Mouse (Mus musculus): ENCODE measurements at regions not wholly inside any gene's neighbourhood (a gene's known extent, or its start where the extent isn't known, plus 50 kb on each side); places are given as distances from the start of the nearest gene placed in this dataset.

DNA sequence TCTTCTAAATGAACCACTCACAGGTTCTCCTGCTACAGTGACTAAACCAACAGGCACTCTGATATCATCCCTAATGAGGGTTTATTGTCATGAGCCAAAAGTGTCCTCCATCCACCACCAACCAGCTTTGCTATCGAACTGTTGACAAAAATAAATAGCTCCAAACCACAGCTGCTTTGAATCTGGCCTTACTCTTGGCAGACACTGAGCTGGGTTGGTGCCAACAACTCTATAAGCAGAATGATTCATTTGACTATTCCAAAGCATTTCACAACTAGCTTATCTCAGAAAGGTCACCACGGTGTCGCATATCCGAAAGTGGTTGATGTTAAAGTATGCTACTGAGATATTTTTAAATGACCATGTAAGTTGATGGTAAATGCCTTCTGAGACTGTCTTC is 148.5 kb upstream of the Gria1 start:
- Histone ChIP-seq H3K27ac (ENCODE audit: low read length) (no peak overlapping the region), H3K4me1 (replicated peaks; ENCODE audit: control insufficient read depth, insufficient read depth, low read length) (0 out of 2 replicates have a peak, but pooled peaks cover 3% of the 10 kb centered on the region), H3K36me3 (ENCODE audit: control insufficient read depth, insufficient read depth) (no peaks in the 10 kb centered on the region), H3K4me3 (replicated peaks; ENCODE audit: low read length) (no peak overlapping the region), H3K27me3 (replicated peaks; ENCODE audit: control insufficient read depth, insufficient read depth, low read length) (no peaks in the 10 kb centered on the region), H3K4me2 (ENCODE audit: low read length) (no peak overlapping the region), H3K9ac (replicated peaks; ENCODE audit: low read depth, low read length) (no peak overlapping the region), H3K9me3 (ENCODE audit: control insufficient read depth, low read length) (no peaks in the 10 kb centered on the region)
- 60% methylated on average over 4 of the region's 4 CpGs for WGBS
- ATAC-seq, result 0 out of 2 replicates have a peak, but pooled peaks have one; percentile 28

DNA sequence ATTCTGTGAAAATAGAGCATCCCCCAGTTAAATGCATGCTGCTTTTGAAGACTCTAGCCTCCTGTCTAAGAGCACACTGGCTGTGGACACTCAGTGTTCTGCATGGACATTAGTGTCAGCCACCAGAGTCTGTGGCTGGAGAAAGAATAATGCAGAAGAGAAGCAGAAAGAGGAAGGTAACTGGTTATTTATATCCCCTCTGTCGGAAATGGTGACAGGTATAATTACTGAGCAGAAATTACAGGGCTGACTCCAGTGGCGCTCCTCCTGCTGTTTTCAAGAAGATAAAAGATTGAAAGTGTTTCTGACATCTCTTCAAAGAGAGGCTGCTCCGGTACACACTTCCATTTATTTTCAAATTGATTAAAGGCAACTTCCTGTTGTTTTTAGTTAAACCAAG is 139.5 kb upstream of the Gria1 start:
- Histone ChIP-seq H3K4me3 (replicated peaks; ENCODE audit: low read length) (no peak overlapping the region), H3K27ac (ENCODE audit: low read length) (peak overlapping the region; percentile 34; the same call in 1 of the 2 replicates), H3K4me1 (replicated peaks; ENCODE audit: control insufficient read depth, insufficient read depth, low read length) (no peaks in the 10 kb centered on the region; the same call in 1 of the 2 replicates), H3K4me2 (ENCODE audit: low read length) (no peak overlapping the region), H3K36me3 (ENCODE audit: control insufficient read depth, insufficient read depth) (no peaks in the 10 kb centered on the region), H3K9ac (replicated peaks; ENCODE audit: low read depth, low read length) (no peak overlapping the region), H3K27me3 (replicated peaks; ENCODE audit: control insufficient read depth, insufficient read depth, low read length) (no peaks in the 10 kb centered on the region), H3K9me3 (ENCODE audit: control insufficient read depth, low read length) (no peaks in the 10 kb centered on the region)
- 60% methylated on average over 3 of the region's 3 CpGs for WGBS
- ATAC-seq, result peak; percentile 57; the same call in 1 of the 2 replicates

DNA sequence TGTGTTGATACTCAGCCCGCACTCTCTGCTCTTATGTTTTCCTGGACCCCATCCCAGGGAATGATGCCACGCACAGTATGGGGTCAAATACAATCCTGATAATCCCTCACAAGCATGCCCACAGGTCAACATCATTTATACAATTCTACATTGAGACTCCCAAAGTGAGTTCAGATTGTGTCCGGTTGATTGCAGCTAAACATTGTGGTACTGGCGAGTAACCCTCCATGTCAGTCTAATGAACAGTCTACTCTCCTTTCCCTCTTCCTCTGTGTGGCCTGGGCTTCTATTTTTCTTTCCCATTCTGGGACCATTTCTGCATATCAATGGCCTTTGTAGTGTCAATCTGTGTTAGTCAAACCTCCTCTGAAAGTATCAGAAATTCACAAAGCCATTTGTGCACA is 112.6 kb upstream of the Gria1 start:
- no peaks in the 10 kb centered on the region for H3K36me3 ChIP-seq (ENCODE audit: control insufficient read depth, insufficient read depth)

DNA sequence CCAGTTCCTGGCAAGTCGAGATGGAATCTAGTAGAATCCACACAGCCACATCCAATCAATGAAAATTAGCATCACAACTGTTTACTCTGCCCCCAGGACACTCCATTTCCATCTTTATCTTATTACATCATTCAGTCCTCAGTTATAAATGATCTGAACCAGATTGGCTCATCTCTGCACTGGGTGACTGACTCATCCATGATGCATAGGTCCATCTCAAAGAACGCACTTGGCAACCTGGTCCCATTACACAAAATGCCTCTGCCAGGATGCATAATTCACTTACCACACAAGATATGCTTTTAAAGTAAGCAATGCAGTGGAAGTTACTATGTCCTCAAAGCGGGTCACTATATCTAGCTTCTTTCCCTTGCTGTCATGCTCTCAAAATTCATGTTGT is 110.0 kb upstream of the Gria1 start:
- 86% methylated on average over 3 of the region's 3 CpGs for WGBS
- H3K9me3 ChIP-seq (ENCODE audit: control insufficient read depth, low read length), result no peaks in the 10 kb centered on the region
- H3K4me3 ChIP-seq (replicated peaks; ENCODE audit: low read length), result no peak overlapping the region
- 0 out of 2 replicates have a peak, but pooled peaks cover under 1% of the 10 kb centered on the region for H3K4me1 ChIP-seq (replicated peaks; ENCODE audit: control insufficient read depth, insufficient read depth, low read length)
- H3K36me3 ChIP-seq (ENCODE audit: control insufficient read depth, insufficient read depth), result no peaks in the 10 kb centered on the region
- no peak overlapping the region for H3K9ac ChIP-seq (replicated peaks; ENCODE audit: low read depth, low read length)
- no peak overlapping the region for H3K27ac ChIP-seq (ENCODE audit: low read length)
- no peak overlapping the region for H3K4me2 ChIP-seq (ENCODE audit: low read length)
- no peak for ATAC-seq
- H3K27me3 ChIP-seq (replicated peaks; ENCODE audit: control insufficient read depth, insufficient read depth, low read length), result no peaks in the 10 kb centered on the region

More for the DNA sequence above, 112.6 kb upstream of the Gria1 start:
- Histone ChIP-seq H3K9ac (replicated peaks; ENCODE audit: low read depth, low read length) (no peak overlapping the region), H3K27me3 (replicated peaks; ENCODE audit: control insufficient read depth, insufficient read depth, low read length) (no peaks in the 10 kb centered on the region), H3K4me2 (ENCODE audit: low read length) (no peak overlapping the region), H3K4me3 (replicated peaks; ENCODE audit: low read length) (no peak overlapping the region), H3K9me3 (ENCODE audit: control insufficient read depth, low read length) (no peaks in the 10 kb centered on the region), H3K27ac (ENCODE audit: low read length) (no peak overlapping the region), H3K4me1 (replicated peaks; ENCODE audit: control insufficient read depth, insufficient read depth, low read length) (0 out of 2 replicates have a peak, but pooled peaks cover 3% of the 10 kb centered on the region)
- 17% methylated on average over 4 of the region's 4 CpGs for WGBS
- ATAC-seq, result peak; percentile 79

DNA sequence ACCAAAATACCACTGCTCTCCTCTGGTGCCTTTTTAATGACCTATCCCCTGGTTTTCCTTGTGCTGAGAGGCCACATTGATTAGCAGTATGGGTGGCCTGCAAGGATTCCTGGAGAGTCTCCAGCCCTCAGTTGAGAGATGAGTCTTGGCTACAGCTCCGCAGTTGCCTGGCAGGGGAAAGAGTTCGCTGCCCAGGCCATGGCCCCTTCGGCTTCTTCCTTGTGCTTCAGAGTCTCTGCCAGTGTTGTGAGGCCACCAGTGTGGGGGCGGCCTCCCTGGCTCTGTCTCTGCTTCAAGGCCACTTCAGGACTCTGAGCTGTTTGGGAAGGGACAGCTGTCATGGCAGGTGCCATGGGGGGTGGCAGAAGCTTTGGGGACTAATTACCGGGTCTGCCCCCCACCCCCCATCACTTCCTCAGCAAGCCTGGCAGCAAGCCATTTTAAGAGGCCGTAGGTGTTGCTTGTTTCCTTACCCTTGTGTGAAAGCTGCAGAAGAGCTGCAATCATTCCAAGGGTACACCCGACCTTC is 85.8 kb upstream of the Gria1 start:
- no peaks in the 10 kb centered on the region for H3K9me3 ChIP-seq (ENCODE audit: control insufficient read depth, low read length)
- H3K4me1 ChIP-seq (replicated peaks; ENCODE audit: control insufficient read depth, insufficient read depth, low read length), result 0 out of 2 replicates have a peak, but pooled peaks cover 3% of the 10 kb centered on the region
- WGBS, result 62% methylated on average over 7 of the region's 7 CpGs
- no peak overlapping the region for H3K9ac ChIP-seq (replicated peaks; ENCODE audit: low read depth, low read length)
- H3K4me3 ChIP-seq (replicated peaks; ENCODE audit: low read length), result no peak overlapping the region
- no peaks in the 10 kb centered on the region for H3K27me3 ChIP-seq (replicated peaks; ENCODE audit: control insufficient read depth, insufficient read depth, low read length)
- no peak for ATAC-seq
- H3K36me3 ChIP-seq (ENCODE audit: control insufficient read depth, insufficient read depth), result no peaks in the 10 kb centered on the region
- no peak overlapping the region for H3K4me2 ChIP-seq (ENCODE audit: low read length)
- H3K27ac ChIP-seq (ENCODE audit: low read length), result no peak overlapping the region

DNA sequence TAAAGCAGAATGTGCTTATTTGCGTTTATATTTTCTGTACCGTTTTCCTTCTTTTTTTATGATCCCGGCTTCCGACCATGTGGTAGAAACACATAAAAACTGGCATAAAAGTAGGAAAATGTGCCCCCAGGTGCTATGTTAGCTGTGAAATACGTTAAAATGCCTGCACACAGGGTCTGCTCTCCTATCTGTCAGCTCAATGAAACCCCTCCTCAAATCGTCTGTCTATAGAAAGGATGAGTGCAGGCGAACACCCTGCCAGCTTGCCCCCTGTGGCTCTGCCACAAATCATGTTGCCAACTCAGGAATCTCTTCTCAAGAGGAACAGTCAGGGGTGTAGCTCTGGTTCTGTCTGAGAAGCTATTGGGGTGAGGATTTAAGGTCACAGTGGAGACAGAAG is 78.4 kb upstream of the Gria1 start:
- Histone ChIP-seq H3K9ac (replicated peaks; ENCODE audit: low read depth, low read length) (no peak overlapping the region), H3K27ac (ENCODE audit: low read length) (no peak overlapping the region), H3K36me3 (ENCODE audit: control insufficient read depth, insufficient read depth) (no peaks in the 10 kb centered on the region), H3K4me3 (replicated peaks; ENCODE audit: low read length) (no peak overlapping the region), H3K27me3 (replicated peaks; ENCODE audit: control insufficient read depth, insufficient read depth, low read length) (no peaks in the 10 kb centered on the region), H3K4me2 (ENCODE audit: low read length) (no peak overlapping the region), H3K4me1 (replicated peaks; ENCODE audit: control insufficient read depth, insufficient read depth, low read length) (no peaks in the 10 kb centered on the region), H3K9me3 (ENCODE audit: control insufficient read depth, low read length) (no peaks in the 10 kb centered on the region)
- WGBS, result 64% methylated on average over 7 of the region's 7 CpGs
- no peak for ATAC-seq

DNA sequence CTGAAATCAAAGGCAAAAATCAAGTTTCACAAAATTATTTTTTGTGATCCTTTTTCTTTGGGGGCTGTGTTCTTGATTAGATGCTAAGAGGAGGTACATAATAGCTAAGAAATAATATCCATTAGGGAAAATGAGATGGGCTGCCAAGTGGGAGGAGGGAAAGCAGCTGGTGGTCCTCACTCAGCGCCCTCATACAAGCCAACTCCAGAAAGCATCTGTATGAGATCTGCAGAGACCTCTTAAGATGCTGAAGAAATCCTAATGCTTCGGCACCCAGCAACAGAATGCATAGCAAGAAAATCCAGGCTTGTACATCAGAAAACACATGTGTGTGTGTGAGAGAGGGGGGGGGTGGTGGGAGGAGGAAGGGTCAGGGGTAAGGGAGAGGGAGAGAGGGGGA is 58.8 kb upstream of the Gria1 start:
- Histone ChIP-seq H3K9me3 (ENCODE audit: control insufficient read depth, low read length) (no peaks in the 10 kb centered on the region), H3K27ac (ENCODE audit: low read length) (no peak overlapping the region), H3K4me1 (replicated peaks; ENCODE audit: control insufficient read depth, insufficient read depth, low read length) (no peaks in the 10 kb centered on the region), H3K9ac (replicated peaks; ENCODE audit: low read depth, low read length) (no peak overlapping the region), H3K36me3 (ENCODE audit: control insufficient read depth, insufficient read depth) (no peaks in the 10 kb centered on the region), H3K4me3 (replicated peaks; ENCODE audit: low read length) (no peak overlapping the region), H3K4me2 (ENCODE audit: low read length) (no peak overlapping the region), H3K27me3 (replicated peaks; ENCODE audit: control insufficient read depth, insufficient read depth, low read length) (no peaks in the 10 kb centered on the region)
- ATAC-seq, result no peak
- WGBS, result 67% methylated on average over 2 of the region's 2 CpGs

DNA sequence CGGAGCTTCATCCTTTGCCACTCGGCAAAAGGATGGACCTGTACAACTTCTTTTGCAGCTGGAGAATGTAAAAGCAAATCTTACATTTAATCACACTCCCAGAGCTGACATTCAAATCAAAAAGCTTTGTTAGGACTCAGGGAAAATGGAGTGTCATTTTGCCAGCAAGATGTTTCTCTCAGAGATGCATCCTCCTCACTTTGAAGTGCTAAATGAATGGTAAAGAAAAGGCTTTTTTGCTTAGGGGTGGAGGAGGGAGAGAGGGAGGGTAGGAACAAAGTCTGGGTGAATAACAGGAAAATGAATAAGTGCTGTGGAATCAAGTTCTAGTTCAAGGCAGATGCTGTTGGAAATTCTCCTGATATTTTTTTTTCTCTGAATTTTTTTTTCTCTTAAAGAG is 53.4 kb upstream of the Gria1 start:
- Histone ChIP-seq H3K4me1 (replicated peaks; ENCODE audit: control insufficient read depth, insufficient read depth, low read length) (no peaks in the 10 kb centered on the region), H3K4me3 (replicated peaks; ENCODE audit: low read length) (no peak overlapping the region), H3K27ac (ENCODE audit: low read length) (0 out of 2 replicates have a peak overlapping the region, but pooled peaks have one; percentile 26), H3K9ac (replicated peaks; ENCODE audit: low read depth, low read length) (no peak overlapping the region), H3K27me3 (replicated peaks; ENCODE audit: control insufficient read depth, insufficient read depth, low read length) (no peaks in the 10 kb centered on the region), H3K4me2 (ENCODE audit: low read length) (no peak overlapping the region), H3K36me3 (ENCODE audit: control insufficient read depth, insufficient read depth) (no peaks in the 10 kb centered on the region), H3K9me3 (ENCODE audit: control insufficient read depth, low read length) (no peaks in the 10 kb centered on the region)
- ATAC-seq, result no peak
- 71% methylated on average over 2 of the region's 2 CpGs for WGBS

Measured in forebrain, embryonic 16.5 days (tissue).